Mouse (Mus musculus) liver, embryonic 16.5 days (tissue): ENCODE data around the gene Elf2. TPM values are rescaled to one million over a fixed set of nuclear protein-coding genes. Genes with fewer than 3 reads are reported as not detected.

Experiments
- ATAC-seq: fragments of 200-750 bp; cut with Nextera tagmentation; 2 replicates; pipeline ENCODE4 v1.8.0; 2017; ENCODE audit warnings: low read depth, mild to moderate bottlenecking, moderate number of reproducible peaks, moderate library complexity
- H3K27ac ChIP-seq: fragments of 300-500 bp; sonication (generic); 2 replicates; pipeline ENCODE4 v1.5.1; 2014; ENCODE audit warnings: mild to moderate bottlenecking, low read length
- H3K27me3 ChIP-seq: fragments of 300-500 bp; sonication (generic); 2 replicates; pipeline ENCODE4 v1.6.1; 2014; ENCODE audit warnings: low read depth, low read length, mixed read lengths; ENCODE audit not compliant: control insufficient read depth, insufficient read depth
- H3K36me3 ChIP-seq: fragments of 300-500 bp; sonication (generic); 2 replicates; pipeline ENCODE4 v1.6.1; 2014; ENCODE audit warnings: mild to moderate bottlenecking; ENCODE audit not compliant: control insufficient read depth, insufficient read depth
- H3K4me1 ChIP-seq: fragments of 300-500 bp; sonication (generic); 2 replicates; pipeline ENCODE4 v1.6.1; 2014; ENCODE audit warnings: low read depth, low read length, mixed read lengths; ENCODE audit not compliant: control insufficient read depth
- H3K4me2 ChIP-seq: fragments of 300-500 bp; sonication (generic); 2 replicates; pipeline ENCODE4 v1.6.1; 2014; ENCODE audit warnings: low read depth, low read length, mixed read lengths
- H3K4me3 ChIP-seq: fragments of 300-500 bp; sonication (generic); 2 replicates; pipeline ENCODE4 v1.5.1; 2014; ENCODE audit warnings: low read depth, mild to moderate bottlenecking, low read length
- H3K9ac ChIP-seq: fragments of 300-500 bp; sonication (generic); 2 replicates; pipeline ENCODE4 v1.6.1; 2014; ENCODE audit warnings: low read depth, low read length
- H3K9me3 ChIP-seq: fragments of 300-500 bp; sonication (generic); replicated peaks from 2 replicates; pipeline ENCODE4 v1.6.1; 2016; ENCODE audit warnings: low read length; ENCODE audit not compliant: control insufficient read depth
- WGBS: fragments of 180-500 bp; shearing (Covaris S2); extraction: QIAGEN DNeasy Blood & Tissue Kit; methylation state at CpG from one replicate; pipeline ENCODE4 v1.1.7; 2014; ENCODE audit not compliant: insufficient replicate concordance; 5-methylcytosine and 5-hydroxymethylcytosine counted together
- microRNA-seq: library from miRNA; unstranded; fragments of <30 nt; microRNA quantifications from one replicate; pipeline ENCODE4, GENCODE M21; 2016
- polyA plus RNA-seq: library from polyadenylated mRNA; unstranded; fragments of >200 nt; fragmentation: Nextera tagmentation; extraction: Ambion mirVana; gene quantifications from 2 replicates; pipeline ENCODE4 v1.2.1, GENCODE M21; 2015

The Elf2 gene
- polyA plus RNA-seq, 1 experiment from 2014 or later, result 19.0 TPM

DNA sequence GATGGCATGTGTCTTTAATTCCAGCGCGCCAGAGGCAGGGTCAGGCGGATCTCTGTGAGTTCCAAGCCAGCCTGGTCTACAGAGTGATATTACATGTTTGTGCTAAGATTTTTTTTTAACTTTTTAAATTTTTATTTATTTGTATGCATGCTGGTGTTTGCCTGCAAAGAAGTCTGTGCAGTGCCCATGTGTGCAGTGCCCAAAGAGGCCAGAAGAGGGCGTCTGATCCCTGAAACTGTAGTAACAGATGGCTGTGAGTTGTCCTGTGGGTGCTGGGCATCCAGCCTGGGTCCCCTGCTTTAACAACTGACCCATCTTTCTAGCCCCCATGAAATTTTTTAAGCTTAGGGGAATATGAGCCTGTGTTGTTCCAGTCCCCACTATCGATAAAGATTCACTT is 136.0 kb downstream of the Elf2 start:
- Histone ChIP-seq H3K4me3 (no peak overlapping the region), H3K9me3 (peaks cover 2% of the 10 kb centered on the region; the same call in 1 of the 2 replicates), H3K36me3 (no peaks in the 10 kb centered on the region), H3K4me1 (peaks cover 2% of the 10 kb centered on the region; the same call in 1 of the 2 replicates), H3K27me3 (no peaks in the 10 kb centered on the region), H3K4me2 (no peak overlapping the region), H3K27ac (no peak overlapping the region), H3K9ac (no peak overlapping the region)
- 78% methylated on average over 5 of the region's 5 CpGs for WGBS
- no peak for ATAC-seq

DNA sequence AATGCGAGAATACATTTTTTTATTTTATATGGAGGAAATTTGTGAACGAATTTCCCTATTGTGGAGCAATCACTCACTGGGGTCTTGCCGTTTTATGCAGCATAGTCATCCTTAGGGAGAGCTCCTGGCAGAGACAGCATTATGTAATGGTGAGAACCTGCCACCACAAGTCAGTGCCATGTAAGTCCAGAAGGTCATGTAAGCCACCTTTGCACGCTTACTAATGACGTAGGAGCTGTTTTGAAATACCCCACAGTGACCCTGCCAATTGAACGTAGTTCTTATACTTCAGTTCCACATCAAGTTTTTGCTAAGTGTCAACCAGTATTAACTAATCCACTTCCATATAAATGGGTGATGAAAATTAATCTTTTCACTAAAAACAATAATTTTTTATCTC is 136.6 kb downstream of the Elf2 start:
- WGBS, result 67% methylated on average over 6 of the region's 6 CpGs
- H3K27ac ChIP-seq, result no peak overlapping the region
- no peak overlapping the region for H3K4me2 ChIP-seq
- H3K9me3 ChIP-seq, result peaks cover 2% of the 10 kb centered on the region; the same call in 1 of the 2 replicates
- H3K36me3 ChIP-seq, result no peaks in the 10 kb centered on the region
- ATAC-seq, result peak; percentile 58
- H3K27me3 ChIP-seq, result no peaks in the 10 kb centered on the region
- H3K9ac ChIP-seq, result no peak overlapping the region
- peaks cover 2% of the 10 kb centered on the region; the same call in 1 of the 2 replicates for H3K4me1 ChIP-seq
- no peak overlapping the region for H3K4me3 ChIP-seq

Small RNA genes lying within 50 kb of the gene (microRNA-seq; reads per million reads assigned to microRNA genes)
- not detected for gene Gm24282

Other genes starting within 250 kb of the Elf2 start
- gene Noct, start 116.2 kb downstream of the Elf2 start, polyA plus RNA-seq, result 13.7 and 13.8 TPM in 2 replicates
- gene Mgarp, start 56.1 kb upstream of the Elf2 start, polyA plus RNA-seq, result 3.0 TPM in 2 replicates
- gene Ndufc1, start 68.3 kb upstream of the Elf2 start, polyA plus RNA-seq, result 397 and 419 TPM in 2 replicates
- gene Naa15, start 74.5 kb upstream of the Elf2 start, polyA plus RNA-seq, result 15.3 and 16.3 TPM in 2 replicates
- gene Rab33b, start 143.3 kb upstream of the Elf2 start, polyA plus RNA-seq, result 4.6 TPM in 2 replicates
- gene Setd7, start 220.2 kb upstream of the Elf2 start, polyA plus RNA-seq, result 0.56 and 0.64 TPM in 2 replicates